Mouse (Mus musculus) erythroblast, embryonic 14.5 days (primary cell): ENCODE data around the gene Hivep3.

Experiments used
- GATA1 ChIP-seq: IDR thresholded peaks from 2 replicates; pipeline ENCODE4 v1.6.1; 2012; ENCODE audit warnings: low read length, inconsistent platforms, mixed read lengths
- TAL1 ChIP-seq: IDR thresholded peaks from 3 replicates; pipeline ENCODE4 v1.6.1; 2012; ENCODE audit warnings: low read length, inconsistent platforms, mixed read lengths

DNA sequence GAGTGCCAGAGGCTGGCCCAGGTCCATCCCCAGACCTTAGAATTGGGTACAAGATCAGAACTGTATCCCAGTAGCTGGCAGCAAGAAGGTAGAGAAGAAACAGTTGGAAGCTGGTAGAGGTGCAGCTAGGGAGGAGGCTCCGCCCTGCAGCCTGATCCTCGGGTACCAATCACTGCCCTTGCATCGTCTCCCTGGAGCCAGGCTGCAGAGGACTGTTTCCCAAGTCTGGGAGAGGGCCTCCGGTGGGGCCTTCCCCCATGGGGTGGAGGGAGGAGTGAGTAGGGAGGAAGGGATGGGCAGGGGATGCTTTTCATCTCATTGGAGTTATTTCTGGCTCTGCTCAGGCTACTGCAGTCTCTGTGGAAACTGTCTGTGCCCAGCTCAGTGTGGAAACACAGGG lies 313.5 kb downstream of the Hivep3 start:
- TF ChIP-seq TAL1 = no peak
- TF ChIP-seq GATA1 = no peak
